Mouse (Mus musculus): Measurements from ENCODE around the gene Ren1.
A peak's percentile ranks its signal among the peaks of the same experiment; 100 is the strongest.

GRCm38 (mm10) chr1:133397483-133398237, 47.4 kb downstream of the Ren1 start:
- no peak for TF ChIP-seq CTCF (conservative IDR thresholded peaks at IDR 0.05; ENCODE audit: insufficient read depth, insufficient read length, low read depth, low read length)
- peak; percentile 4 for TF ChIP-seq POLR2A (IDR thresholded peaks at IDR 0.05; ENCODE audit: low read depth, low read length)

Data from kidney, adult 2 months (tissue).